Mouse (Mus musculus) thymus, postnatal 25 days (tissue): ENCODE data around the gene Crk.
A peak's percentile ranks its signal among the peaks of the same experiment; 100 is the strongest.
"Not testable (repeated sequence)": the region's sequence is repeated elsewhere in the genome, so short reads cannot be mapped to it uniquely, and the experiment has no call there.

ENCODE experiments used
- DNase-seq: peaks from one replicate; pipeline ENCODE4 v3.0.0; 2022

Gene Crk

DNA sequence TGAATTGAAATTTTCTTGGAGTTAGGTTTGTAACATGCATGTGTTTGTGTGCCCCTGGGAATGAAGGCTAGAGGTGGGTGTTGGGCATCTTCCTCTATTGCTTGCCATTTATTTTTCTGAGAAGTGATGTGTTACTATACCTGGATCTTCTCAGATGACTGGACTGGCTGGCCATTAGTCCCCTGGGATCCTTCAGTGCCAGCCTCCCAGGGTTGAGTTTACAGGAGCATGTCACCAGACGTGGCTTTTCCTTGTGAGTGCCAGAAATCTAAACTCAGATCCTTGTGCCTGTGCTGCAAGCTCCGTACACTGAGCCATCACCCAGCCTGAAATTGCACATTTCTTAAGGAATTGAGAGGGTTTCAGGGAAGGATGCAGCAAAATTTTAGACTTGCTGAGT lies 5.9 kb downstream of the Crk start:
- no peak for DNase-seq

DNA sequence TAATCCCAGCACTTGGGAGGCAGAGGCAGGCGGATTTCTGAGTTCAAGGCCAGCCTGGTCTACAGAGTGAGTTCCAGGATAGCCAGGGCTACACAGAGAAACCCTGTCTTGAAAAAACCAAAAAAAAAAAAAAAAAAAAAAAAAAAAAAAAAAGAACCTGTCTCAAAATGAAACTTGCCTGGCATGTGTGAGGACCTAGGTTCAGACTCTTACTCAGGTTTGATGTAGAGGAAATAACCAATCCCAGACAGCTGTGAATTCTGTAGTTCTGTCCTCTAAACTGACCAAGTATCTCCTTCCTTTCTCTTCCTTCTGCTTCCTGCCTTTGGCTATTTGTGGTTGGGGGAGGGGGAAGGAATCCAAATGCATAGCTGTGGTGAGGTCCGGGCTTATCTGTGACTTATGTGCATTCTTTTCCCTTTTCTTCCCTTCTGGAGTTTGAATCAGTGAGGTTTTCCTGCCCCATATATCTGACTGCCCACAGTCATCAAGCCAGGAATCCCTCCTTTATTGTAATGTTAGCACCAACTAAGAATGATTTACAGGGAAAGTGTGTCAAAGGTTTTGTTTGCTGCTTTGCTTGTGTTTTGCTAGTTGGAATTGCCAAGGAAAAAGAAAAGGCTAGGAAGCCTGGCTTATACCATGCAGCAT lies 8.4 kb downstream of the Crk start:
- no peak for DNase-seq

DNA sequence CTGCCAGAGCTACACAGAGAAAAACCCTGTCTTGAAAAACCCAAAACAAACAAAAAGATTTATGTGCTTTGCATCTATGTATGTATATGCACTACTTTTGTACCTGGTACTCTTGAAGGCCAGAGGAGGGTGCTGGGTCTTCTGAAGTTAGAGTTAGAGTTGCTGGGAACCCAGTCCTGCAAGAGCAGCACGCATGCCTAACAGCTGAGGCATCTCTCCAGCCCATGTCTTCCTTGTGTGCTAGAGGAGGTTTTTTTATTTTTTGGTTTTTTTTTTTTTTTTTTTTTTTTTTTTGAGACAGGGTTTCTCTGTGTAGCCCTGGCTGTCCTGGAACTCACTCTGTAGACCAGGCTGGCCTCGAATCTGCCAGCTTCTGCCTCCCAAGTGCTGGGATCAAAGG lies 9.1 kb downstream of the Crk start:
- no peak for DNase-seq

DNA sequence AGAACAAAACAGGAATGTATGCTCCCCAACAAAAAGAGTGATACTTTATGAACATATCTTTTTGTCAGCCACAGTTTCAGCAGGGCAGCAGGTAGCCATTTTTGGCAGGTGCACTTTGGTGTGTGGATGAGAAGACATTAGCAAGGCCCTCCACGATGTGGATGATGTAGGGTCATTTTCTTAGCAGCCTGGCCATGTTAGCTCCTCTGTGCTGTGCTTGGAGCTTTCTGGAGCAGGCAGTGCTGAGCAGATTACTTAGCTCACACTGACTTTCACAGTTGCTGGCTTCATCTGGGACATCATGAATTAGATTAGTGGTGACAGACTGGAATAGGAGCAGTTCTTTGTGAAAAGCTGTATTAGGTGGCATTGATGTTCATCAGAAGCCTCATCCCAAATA lies 10.9 kb downstream of the Crk start:
- no peak for DNase-seq

DNA sequence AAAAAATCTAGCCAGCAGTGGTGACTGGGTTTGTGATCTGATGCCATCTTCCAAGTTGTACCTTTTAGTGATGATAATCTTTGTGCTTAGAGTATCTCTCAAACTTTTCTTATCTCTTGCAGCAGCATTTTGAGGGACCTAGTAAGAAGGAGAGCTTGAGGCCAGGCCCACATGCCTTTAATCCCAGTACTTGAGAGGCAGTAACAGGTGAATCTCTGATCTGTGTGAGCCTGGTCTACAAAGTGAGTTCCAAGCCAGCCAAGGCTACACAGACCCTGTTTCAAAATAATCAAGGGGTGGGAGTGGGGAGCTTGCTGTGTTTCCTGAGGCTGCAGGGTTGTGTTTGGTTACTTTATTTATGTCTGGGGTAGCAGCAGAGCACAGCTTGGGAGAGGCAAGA lies 12.0 kb downstream of the Crk start:
- DNase-seq, result no peak

DNA sequence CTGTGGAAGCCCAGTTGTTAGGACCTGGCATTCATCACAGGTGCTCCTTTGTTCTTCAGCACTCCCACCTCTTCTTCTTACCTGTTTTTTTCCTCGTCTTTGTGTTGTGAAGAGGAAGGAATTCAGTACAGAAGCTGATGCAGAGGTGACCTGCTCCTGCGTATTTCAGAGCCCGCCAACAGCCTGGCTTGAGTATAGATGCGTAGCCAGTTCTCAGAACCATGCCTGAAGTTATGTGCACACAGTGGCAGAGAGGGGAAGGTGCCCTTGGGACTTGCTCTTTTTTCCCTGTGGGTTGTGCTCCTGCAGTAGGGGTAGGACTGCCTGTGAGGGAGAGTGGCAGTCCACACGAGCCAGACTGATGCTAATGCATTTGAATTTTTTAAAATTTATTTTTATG lies 14.5 kb downstream of the Crk start:
- DNase-seq, result no peak

DNA sequence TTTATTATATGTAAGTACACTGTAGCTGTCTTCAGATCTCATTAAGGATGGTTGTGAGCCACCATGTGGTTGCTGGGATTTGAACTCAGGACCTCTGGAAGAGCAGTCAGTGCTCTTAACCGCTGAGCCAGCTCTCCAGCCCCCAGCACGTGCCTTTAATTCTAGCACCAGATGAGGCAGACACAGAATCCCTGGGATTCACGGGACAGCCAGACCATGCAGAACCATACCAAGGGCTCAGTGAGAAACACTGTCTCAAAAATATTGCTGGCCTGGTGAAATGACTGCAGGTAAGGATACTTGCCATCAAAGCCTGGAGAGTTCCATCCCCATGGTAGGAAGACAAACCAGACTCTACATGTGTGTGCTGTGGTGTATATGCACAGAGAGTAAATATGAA lies 18.4 kb downstream of the Crk start:
- not testable (repeated sequence) for DNase-seq

DNA sequence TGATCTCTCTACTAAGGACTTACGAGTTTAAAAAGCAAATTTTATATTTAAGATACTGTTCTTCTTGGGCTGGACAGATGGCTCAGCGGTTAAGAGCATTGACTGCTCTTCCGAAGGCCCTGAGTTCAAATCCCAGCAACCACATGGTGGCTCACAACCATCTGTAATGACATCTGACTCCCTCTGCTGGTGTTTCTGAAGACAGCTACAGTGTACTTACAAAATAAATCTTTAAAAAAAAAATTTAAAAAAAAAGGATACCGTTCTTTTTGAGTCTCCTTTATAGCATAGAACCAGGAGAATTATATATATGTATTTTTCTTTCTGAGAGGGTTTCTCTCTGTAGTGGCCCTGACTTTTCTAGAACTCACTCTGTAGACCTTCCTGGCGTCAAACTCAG lies 21.5 kb downstream of the Crk start:
- DNase-seq, result no peak

DNA sequence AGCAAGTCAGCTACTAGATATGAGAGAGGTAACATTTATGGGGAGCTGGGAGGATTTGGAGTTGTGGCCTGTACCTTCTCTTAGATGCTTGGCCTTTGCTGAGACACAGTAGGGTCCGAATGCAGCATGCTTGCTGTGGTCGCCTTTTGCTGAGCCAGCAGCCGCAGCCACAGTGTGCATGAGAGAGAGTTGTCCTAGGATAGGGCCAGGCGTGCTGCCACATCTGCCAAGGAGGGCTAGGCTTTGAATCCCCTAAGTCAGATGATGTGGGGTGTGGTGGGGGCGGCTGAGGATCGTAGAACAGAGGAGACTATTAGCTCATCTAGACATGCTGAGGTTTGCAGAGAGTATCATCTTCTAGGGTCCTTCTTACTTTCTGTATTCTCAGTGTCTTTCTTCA lies 23.7 kb downstream of the Crk start:
- no peak for DNase-seq

DNA sequence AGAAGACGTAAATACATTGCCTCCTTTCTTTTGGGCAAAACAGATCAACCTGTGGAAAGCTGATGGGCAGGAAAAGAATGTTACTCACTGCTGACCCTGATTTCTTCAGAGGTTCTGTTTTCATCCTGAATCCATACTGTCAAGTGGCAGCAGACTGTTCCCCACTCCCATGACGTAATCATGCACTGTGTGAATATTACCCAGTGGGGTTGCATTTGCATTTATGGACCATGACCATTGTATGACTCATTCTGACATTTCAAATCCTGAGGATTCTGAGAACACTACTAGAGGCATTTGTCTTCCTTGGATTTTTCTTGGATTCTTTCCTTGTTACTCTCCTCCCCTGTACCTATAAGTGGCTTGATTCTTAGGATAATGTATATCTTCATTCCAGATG lies 24.7 kb downstream of the Crk start:
- no peak for DNase-seq

DNA sequence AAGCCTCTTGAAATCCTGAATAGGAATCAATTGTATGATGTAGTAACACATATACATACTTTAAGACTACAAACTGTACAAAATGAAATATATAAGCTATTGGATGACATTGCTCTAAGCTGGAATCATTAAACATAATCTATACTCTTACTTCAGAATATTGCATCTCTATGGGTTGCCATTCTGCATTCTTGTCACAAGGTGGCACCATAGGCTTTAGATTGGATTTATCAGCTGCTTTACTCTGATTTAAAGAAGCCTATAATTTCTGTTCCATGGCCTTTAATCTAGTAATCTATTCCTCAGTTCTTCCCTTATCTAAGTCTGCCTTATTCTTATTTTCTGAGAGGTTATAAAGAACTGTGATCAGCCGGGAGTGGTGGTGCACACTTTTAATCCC lies 34.9 kb downstream of the Crk start:
- no peak for DNase-seq

DNA sequence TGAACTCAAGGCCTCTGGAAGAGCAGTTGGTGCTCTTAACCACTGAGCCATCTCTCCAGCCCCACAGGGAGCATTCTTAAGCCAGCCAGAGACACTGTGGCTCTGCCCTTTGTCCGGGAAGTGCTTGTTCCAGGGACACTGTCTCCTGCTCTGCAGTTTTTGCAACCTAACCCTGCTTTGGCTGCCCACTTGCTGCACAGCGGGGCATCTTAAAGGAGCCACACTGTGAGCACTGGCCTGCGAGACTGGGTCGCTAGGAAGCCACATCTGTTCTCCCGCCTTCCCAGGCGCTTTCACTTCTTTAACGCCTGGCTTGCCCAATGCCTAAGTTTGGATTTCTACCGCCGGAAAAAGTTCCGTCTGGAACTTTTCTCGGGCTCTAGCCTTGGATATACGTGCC lies 36.5 kb downstream of the Crk start:
- no peak for DNase-seq

DNA sequence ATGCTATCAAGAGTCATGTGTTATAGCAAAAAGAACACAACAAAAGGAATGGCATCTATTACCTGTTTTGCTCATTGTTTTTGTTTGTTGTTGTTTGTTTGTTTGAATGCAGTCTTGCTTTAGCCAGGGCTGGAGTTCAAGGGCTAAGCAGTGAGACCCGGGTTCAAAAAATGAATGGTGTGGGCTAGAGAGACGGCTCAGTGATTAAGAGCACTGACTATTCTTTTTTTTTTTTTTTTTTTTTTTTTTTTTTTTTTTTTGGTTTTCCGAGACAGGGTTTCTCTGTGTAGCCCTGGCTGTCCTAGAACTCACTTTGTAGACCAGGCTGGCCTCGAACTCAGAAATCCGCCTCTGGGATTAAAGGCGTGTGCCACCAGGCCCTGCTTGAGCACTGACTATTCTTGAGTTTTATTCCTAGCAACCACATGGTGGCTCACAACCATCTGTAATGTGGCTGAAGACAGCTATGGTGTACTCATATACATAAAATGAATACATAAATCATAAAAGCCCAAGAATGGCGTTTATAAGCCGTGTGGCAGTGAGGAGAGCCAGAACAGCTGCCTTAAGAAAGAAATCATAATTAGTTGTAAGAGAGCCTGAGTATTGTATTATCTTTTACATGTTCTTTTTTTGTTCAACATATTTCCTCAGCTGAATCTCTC lies 37.7 kb downstream of the Crk start:
- no peak for DNase-seq

DNA sequence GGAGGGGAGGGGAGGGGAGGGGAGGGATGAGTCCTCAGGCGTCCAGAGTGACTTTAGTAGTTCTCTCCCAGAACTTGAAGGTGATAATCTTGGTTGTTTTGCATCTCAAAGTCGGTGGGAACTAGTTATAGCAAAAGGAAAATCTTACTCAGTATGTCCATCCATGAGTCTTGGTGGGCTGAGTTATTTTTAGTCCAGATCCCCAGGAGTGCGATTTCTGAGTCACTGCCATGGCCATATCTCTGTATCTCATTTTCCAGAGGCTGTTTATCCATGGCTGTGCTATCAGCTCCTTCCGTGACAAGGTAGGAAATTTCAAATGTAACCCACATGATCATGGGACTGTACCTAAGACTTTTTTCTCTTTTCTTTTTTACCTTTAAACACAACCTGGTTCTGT lies 43.3 kb downstream of the Crk start:
- DNase-seq, result no peak

DNA sequence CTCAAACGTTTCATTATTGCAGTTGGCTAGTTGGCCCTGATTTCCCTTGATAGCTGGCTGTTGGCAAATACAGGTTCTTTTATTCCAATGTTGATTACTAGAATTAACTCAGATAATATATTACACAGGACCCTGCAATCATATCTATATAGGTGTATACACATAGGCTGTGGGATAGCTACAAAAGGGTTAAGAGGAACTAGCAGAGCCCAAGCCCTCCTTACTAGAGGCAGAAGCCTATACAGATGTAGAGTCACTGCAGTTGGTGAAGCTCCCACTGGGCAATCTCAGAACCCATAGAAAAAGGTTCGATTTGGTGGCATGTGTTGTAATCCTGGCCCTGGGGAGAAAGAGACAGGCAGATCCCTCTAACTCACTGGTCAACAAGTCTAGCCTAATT lies 48.1 kb downstream of the Crk start:
- no peak for DNase-seq

DNA sequence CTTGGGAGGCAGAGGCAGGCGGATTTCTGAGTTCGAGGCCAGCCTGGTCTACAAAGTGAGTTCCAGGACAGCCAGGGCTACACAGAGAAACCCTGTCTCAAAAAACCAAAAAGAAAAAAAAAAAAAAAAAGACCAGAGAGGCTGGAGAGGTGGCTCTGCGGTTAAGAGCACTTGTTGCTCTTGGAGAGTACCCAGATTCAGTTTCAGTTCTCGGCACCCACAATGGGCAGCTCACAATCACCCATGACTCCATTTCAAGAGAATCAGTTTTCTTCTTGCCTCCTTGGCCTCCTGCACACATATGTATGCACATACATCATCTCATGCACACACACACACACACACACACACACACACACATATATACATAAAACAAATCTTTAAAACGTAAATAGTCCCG lies 48.6 kb downstream of the Crk start:
- DNase-seq, result not testable (repeated sequence)

DNA sequence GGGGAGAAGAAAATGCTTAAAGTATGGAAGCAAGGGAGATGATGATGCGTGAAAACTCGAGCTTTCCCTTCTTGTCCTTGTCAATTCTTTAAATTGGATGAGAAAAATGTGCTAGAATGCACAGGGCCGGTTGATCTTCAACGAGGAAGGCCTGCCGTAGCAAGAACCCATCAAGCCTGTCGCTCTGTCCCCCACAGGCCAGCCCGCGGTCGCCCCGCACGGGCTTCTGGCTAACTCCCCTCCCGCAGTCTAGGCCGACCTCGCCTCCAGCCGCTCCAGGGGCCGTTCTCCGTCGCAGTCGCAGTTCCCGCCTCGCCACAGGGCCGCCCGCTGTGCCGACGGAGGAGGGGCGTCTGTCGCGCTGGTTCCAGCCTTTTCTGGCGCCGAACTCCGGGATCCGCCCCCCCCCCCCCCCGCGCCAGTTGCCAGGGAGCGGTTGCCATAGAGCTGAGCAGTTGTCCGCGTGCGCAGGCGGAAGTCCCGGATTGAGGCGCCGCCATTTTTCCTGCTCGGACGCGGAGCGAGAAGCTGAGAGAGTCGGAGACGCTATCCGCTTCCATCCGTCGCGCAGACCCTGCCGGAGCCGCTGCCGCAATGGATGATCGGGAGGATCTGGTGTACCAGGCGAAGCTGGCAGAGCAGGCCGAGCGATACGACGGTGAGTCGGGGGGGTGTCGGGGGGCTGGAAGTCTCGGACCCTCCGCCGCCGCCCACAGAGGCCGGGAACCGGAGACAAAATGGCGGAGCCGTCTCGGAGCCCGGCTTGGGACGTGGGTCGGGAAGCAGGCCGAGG lies 53.6 kb downstream of the Crk start, which contains the start of gene Ywhae:
Gene Ywhae (plus strand): TSS at position 436 of the 793 bp plus-strand sequence.
- DNase-seq, result peak; percentile 89

DNA sequence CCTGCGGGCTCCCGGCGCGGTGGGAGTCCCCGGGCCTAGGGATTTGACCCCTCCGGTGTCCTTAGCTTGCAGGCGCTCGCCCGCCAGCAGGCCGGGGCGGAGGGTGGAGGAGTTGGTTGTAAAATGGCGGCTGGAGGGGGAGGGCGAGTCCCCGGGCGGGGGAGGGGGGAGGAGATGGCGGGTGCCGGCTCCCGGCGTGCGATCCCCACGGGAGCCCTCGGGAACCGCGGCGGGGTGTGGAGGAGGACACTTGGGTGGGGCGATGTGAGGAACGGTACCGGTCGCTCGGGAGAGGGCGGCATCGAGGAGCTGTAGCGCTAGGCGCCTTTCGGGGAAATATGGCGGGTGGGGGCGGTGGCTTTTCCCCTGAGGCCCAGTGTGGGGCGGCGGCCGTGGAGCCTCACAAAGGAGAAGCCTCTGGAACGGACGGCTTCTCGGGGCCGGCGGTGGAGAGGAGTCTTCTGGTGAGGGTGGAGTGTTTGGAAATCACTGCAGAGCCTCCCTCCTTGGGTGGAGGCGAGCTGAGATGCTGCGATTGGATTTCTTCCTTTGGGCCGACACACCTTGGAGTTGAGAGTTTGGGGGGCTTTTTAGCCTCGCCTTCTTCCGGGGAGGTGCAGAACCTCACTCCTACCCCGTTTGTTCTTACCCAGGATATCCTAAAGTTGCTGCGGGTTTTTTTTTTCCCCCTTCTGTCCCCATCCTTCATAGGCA lies 54.3 kb downstream of the Crk start:
- peak; percentile 83 for DNase-seq

DNA sequence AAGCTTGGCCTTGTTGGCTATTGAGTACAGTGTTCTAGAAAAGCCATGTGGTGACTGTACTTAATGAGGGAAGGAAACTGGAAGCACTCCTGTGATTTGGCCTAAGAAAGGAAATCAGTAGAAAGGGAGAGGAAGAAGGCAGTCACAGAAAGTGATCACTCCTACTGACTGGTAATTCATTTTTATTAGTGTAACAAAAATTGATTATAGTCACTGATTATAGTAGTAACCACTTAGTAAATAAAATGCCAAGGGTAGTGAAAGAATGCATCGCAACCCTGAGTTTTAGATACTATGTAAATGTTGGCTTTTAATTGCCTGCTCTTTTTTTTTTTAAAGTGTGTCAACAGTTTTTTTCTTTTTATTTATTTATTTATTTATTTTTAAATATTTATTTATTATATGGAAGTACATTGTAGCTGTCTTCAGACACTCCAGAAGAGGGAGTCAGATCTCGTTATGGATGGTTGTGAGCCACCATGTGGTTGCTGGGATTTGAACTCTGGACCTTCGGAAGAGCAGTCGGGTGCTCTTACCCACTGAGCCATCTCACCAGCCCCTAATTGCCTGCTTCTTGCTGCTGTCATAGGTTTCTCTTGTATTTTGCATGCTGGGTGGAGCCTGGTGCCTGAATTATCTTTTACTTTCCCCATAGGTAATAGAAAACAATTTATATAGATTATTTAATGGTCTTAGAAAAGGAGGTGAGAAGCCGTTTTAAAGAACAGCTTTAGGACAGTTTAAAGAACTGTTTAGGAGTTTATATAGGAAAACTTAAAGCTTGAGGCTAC lies 56.6 kb downstream of the Crk start:
- DNase-seq, result no peak

DNA sequence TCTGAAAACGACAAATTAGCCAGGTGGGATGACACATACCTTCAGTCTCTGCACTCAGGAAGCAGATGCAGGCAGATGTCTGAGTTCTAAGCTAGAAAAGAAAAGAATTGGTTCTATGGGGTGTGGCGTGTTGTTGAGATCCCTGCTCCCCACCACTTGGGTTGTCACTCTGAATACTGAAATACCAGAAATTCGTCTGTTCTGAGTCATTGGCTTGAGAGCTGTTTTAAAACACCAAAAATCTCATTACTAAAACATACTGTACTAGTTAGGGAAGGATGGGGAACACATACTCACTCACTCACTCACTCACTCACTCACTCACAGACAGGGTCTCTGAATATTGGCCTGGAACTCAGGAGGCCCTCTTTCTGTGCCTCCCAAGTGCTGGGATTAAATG lies 57.9 kb downstream of the Crk start:
- no peak for DNase-seq

DNA sequence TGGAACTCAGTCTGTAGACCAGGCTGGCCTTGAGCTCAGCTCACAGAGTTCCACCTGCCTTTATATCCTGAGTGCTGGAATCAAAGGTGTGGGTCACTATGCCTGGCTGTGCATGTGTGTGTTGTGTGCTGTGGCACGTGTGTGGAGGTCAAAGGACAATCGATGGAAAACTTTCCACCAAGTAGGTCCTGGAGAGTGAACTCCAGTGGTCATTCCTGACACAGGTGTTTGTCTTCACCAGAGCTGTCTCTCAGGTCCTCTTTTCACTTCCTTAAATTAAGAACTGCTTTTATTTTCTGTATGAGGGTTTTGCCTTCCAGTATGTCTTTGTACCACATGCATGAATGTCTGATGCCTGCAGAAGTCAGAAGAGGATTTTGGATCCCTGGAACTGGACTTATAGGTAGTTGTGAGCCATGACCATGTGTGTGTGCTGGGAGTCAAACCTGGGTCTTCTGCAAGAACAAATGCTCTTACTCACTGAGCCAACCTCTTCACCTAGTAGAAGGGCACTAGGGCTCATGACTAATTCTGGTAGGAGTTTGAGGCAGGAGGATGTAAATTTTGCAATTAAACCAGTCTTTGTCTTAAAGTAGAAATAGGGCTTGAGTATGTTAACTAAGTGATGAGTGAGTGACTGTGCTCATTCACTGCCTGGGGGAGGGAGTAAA lies 58.9 kb downstream of the Crk start:
- DNase-seq, result no peak

DNA sequence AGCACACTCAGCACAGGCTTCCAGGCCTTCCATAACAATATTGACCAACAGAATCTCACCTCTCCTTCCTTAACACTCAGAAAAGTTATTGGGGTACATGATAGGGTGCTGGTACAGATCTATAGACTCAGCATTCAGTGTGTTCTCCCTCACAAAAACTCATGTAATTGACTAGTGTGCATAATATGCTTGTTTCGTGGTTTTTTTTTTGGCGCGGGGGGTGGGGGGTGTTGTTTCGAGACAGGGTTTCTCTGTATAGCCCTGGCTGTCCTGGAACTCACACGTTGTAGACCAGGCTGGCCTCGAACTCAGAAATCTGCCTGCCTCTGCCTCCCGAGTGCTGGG lies 59.4 kb downstream of the Crk start:
- no peak for DNase-seq
